Mouse (Mus musculus) small intestine, adult 2 months (tissue): ENCODE results near the gene Pdzd9.

Source experiments
- CTCF ChIP-seq: fragments of 200-500 bp; IDR thresholded peaks from 2 replicates; pipeline ENCODE4 v1.5.1; 2012; ENCODE audit warnings: low read depth, mild to moderate bottlenecking, control low read depth, inconsistent platforms, low read length, moderate library complexity, mixed read lengths; ENCODE audit not compliant: insufficient replicate concordance, insufficient read length; ENCODE audit errors: extremely low read depth
- POLR2A ChIP-seq: fragments of 200-500 bp; IDR thresholded peaks from 2 replicates; pipeline ENCODE4 v1.6.1; 2012; ENCODE audit warnings: low read depth, mild to moderate bottlenecking, control low read depth, inconsistent platforms, low read length, moderate library complexity

GRCm38 (mm10) chr7:120662079-120662478, 8.1 kb downstream of the Pdzd9 start:
- TF ChIP-seq POLR2A (no peak), CTCF (no peak)
